Mouse (Mus musculus) embryonic facial prominence, embryonic 11.5 days (tissue): ENCODE measurements around the gene Chac1. TPM values are rescaled to one million over a fixed set of nuclear protein-coding genes. Genes with fewer than 3 reads are reported as not detected.

Experiments
- ATAC-seq: fragments of 200-750 bp; cut with Nextera tagmentation; replicated peaks from 2 replicates; pipeline ENCODE4 v1.8.0; 2017; ENCODE audit warnings: low read depth; ENCODE audit not compliant: insufficient number of reproducible peaks, low FRiP score, low TSS enrichment
- DNase-seq: peaks from one replicate; pipeline ENCODE4 v3.0.0-alpha.2; 2015; ENCODE audit warnings: low spot score
- H3K27ac ChIP-seq: fragments of 300-500 bp; sonication (generic); replicated peaks from 2 replicates; pipeline ENCODE4 v1.5.1; 2014; ENCODE audit warnings: mild to moderate bottlenecking, low read depth, low read length, control low read depth
- H3K27me3 ChIP-seq: fragments of 300-500 bp; sonication (generic); 2 replicates; pipeline ENCODE4 v1.6.1; 2014; ENCODE audit warnings: mild to moderate bottlenecking, low read length, moderate library complexity, mixed read lengths; ENCODE audit not compliant: control insufficient read depth, insufficient read depth
- H3K36me3 ChIP-seq: fragments of 300-500 bp; sonication (generic); replicated peaks from 2 replicates; pipeline ENCODE4 v1.6.1; 2014; ENCODE audit warnings: low read depth, mild to moderate bottlenecking, low read length, moderate library complexity, mixed read lengths; ENCODE audit not compliant: control insufficient read depth, insufficient read depth
- H3K4me1 ChIP-seq: fragments of 300-500 bp; sonication (generic); 2 replicates; pipeline ENCODE4 v1.6.1; 2014; ENCODE audit warnings: low read length, mixed read lengths; ENCODE audit not compliant: control insufficient read depth, insufficient read depth
- H3K4me2 ChIP-seq: fragments of 300-500 bp; sonication (generic); 2 replicates; pipeline ENCODE4 v1.6.1; 2014; ENCODE audit warnings: low read depth, mild to moderate bottlenecking, control low read depth, low read length, moderate library complexity
- H3K4me3 ChIP-seq: fragments of 300-500 bp; sonication (generic); 2 replicates; pipeline ENCODE4 v1.5.1; 2014; ENCODE audit warnings: low read depth, low read length, control low read depth
- H3K9ac ChIP-seq: fragments of 300-500 bp; sonication (generic); replicated peaks from 2 replicates; pipeline ENCODE4 v1.6.1; 2014; ENCODE audit warnings: mild to moderate bottlenecking, control low read depth, low read length
- H3K9me3 ChIP-seq: fragments of 300-500 bp; sonication (generic); replicated peaks from 2 replicates; pipeline ENCODE4 v1.6.1; 2016; ENCODE audit warnings: mild to moderate bottlenecking, low read length, inconsistent platforms, mixed read lengths; ENCODE audit not compliant: control insufficient read depth
- WGBS: fragments of 180-500 bp; shearing (Covaris S2); extraction: QIAGEN DNeasy Blood & Tissue Kit; methylation state at CpG from one replicate; pipeline ENCODE4 v1.1.7; 2014; 5-methylcytosine and 5-hydroxymethylcytosine counted together
- polyA plus RNA-seq: library from polyadenylated mRNA; unstranded; fragments of >200 nt; fragmentation: Nextera tagmentation; extraction: Ambion mirVana; gene quantifications from 2 replicates; pipeline ENCODE4 v1.2.1, GENCODE M21; 2014

Gene Chac1
- polyA plus RNA-seq, 1 experiment from 2014 or later: 0.34 TPM

DNA sequence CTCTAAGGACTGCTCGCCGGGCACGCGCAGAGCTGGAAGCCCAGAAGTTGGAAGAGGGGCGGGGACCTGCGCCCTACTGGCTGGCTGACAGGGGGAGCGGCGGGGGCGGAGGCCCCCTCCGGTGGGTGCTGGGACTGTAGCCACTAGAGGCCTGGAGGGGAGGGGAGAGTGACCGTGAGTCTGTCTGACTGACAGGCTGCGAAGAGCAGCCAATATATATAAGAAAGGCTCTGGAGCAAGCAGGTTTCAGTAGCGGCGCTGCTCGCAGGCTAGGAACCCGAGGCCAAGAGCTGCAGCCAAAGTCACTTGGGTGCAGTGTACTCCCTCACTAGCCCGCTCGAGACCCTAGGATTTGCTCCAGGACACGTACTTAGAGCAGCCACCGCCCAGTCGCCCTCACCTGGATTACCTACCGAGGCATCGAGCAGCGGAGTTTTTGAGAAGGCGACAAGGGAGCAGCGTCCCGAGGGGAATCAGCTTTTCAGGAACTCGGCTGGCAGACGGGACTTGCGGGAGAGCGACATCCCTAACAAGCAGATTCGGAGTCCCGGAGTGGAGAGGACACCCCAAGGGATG lies 25.4 kb upstream of the Chac1 start, which contains the start of gene Dll4:
Gene Dll4 (plus strand): TSS at position 217 of the 576 bp plus-strand sequence.
- Histone ChIP-seq H3K4me2 (peak within 1 kb of the TSS; percentile 69), H3K9ac (peak within 1 kb of the TSS; percentile 0; the same call in 1 of the 2 replicates), H3K9me3 (no peaks in the 10 kb centered on the region), H3K4me1 (peaks cover 13% of the 10 kb centered on the region), H3K36me3 (no peaks in the 10 kb centered on the region), H3K27ac (no peak within 1 kb of the TSS), H3K4me3 (peak within 1 kb of the TSS; percentile 26), H3K27me3 (peaks cover 88% of the 10 kb centered on the region)
- ATAC-seq (0 out of 2 replicates have a peak, but pooled peaks have one; percentile 20), DNase-seq (peak; percentile 59)
- 0% methylated on average over 33 of the region's 33 CpGs for WGBS

DNA sequence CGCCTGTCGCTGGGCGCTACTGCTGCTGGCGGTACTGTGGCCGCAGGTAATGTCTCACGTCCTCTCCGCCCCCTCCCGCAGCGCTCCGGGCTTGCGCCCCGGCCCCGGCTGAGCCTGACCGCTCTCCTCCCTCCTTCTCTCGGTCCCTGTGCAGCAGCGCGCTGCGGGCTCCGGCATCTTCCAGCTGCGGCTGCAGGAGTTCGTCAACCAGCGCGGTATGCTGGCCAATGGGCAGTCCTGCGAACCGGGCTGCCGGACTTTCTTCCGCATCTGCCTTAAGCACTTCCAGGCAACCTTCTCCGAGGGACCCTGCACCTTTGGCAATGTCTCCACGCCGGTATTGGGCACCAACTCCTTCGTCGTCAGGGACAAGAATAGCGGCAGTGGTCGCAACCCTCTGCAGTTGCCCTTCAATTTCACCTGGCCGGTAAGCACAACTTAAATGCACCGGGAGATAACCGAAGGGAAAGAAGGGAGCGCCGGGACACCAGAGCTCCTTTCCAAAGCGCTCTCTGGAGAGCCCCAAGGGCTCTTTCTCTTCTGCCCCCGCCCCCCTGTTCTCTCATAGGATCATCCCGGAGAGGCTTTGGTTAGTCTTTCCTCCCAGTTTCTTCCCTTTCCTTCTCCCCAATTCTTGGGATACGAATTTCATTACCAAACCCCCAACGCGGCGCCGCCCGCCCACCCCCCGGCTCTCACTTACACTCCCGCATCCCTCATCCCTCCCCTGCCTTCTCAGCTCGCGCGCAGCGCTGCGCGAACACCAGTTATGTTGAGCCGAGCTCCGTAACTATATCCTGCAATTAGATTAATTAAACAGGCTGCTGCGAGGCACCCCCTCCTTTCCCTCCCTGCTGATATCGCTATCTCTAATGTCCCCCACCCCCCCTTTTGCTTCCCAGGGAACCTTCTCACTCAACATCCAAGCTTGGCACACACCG lies 24.6 kb upstream of the Chac1 start:
- ATAC-seq (no peak), DNase-seq (peak; percentile 30)
- Histone ChIP-seq H3K36me3 (no peaks in the 10 kb centered on the region), H3K27ac (no peak overlapping the region), H3K9me3 (no peaks in the 10 kb centered on the region), H3K4me1 (peaks cover 13% of the 10 kb centered on the region), H3K27me3 (peaks cover 85% of the 10 kb centered on the region), H3K9ac (peak overlapping the region; percentile 0; the same call in 1 of the 2 replicates), H3K4me2 (peak overlapping the region; percentile 69), H3K4me3 (peak overlapping the region; percentile 26)
- under 1% methylated on average over 61 of the region's 61 CpGs for WGBS

DNA sequence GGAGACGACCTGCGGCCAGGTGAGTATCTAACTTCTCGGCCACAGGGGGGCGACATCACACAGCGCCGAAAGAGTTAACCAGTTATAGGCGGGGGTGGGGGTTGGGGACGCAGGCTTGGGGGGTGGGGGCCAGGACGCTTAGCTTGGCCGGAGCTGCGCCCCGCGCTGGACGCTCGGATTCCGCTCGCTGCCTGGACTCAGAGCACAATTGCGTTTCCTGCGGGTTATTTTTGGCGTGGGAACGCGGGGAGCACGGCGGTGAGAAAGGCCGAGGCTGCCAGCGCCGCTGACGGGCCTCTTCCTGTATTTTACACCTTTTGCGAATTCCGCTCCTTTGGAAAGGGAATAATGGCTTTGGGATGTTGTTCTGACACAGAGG lies 23.9 kb upstream of the Chac1 start:
- peaks cover 11% of the 10 kb centered on the region for H3K4me1 ChIP-seq
- no peaks in the 10 kb centered on the region for H3K36me3 ChIP-seq
- H3K4me3 ChIP-seq: peak overlapping the region; percentile 26
- ATAC-seq: no peak
- DNase-seq: peak; percentile 65
- under 1% methylated on average over 30 of the region's 30 CpGs for WGBS
- no peak overlapping the region for H3K27ac ChIP-seq
- H3K9ac ChIP-seq: no peak overlapping the region
- H3K4me2 ChIP-seq: peak overlapping the region; percentile 69
- H3K9me3 ChIP-seq: no peaks in the 10 kb centered on the region
- peaks cover 78% of the 10 kb centered on the region for H3K27me3 ChIP-seq

DNA sequence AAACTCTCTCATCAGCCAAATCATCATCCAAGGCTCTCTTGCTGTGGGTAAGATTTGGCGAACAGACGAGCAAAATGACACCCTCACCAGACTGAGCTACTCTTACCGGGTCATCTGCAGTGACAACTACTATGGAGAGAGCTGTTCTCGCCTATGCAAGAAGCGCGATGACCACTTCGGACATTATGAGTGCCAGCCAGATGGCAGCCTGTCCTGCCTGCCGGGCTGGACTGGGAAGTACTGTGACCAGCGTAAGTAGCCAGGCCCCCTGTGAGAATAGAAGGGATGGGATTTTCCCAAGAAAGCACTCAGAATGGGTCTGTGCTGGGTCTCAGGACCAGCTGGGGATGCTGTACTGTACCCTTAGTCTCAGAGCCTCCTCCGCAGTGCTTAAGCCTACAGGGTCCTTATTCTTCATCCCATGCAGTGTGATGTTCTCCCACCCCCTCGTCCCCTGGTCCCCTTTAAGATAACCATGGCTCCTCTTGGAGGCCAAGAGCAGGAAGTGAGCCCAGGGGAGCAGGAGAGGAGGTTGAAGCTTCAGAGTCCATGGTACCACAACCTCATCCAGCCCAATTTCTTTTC lies 23.0 kb upstream of the Chac1 start:
- H3K4me3 ChIP-seq: 0 out of 2 replicates have a peak overlapping the region, but pooled peaks have one; percentile 7
- H3K9ac ChIP-seq: no peak overlapping the region
- WGBS: 14% methylated on average over 11 of the region's 11 CpGs
- H3K9me3 ChIP-seq: no peaks in the 10 kb centered on the region
- DNase-seq (no peak), ATAC-seq (no peak)
- H3K27ac ChIP-seq: no peak overlapping the region
- H3K4me1 ChIP-seq: peaks cover 8% of the 10 kb centered on the region
- no peaks in the 10 kb centered on the region for H3K36me3 ChIP-seq
- H3K4me2 ChIP-seq: no peak overlapping the region
- peaks cover 69% of the 10 kb centered on the region for H3K27me3 ChIP-seq

DNA sequence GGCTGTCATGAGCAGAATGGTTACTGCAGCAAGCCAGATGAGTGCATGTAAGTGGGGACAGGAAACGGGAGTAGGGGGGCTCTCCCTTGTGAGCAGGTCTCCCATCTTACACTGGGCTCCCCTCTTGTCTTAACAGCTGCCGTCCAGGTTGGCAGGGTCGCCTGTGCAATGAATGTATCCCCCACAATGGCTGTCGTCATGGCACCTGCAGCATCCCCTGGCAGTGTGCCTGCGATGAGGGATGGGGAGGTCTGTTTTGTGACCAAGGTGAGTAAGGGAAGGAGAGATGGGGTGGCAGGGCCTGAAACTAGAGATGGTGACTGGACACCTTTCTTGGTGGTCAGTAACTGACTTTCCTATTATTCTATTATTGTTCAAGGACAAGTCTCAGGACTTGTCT lies 22.5 kb upstream of the Chac1 start:
- Histone ChIP-seq H3K9ac (no peak overlapping the region), H3K27me3 (peaks cover 65% of the 10 kb centered on the region), H3K36me3 (no peaks in the 10 kb centered on the region), H3K4me1 (peaks cover 8% of the 10 kb centered on the region), H3K9me3 (no peaks in the 10 kb centered on the region), H3K27ac (no peak overlapping the region), H3K4me2 (no peak overlapping the region), H3K4me3 (no peak overlapping the region)
- no peak for ATAC-seq
- DNase-seq: no peak
- 36% methylated on average over 5 of the region's 5 CpGs for WGBS

DNA sequence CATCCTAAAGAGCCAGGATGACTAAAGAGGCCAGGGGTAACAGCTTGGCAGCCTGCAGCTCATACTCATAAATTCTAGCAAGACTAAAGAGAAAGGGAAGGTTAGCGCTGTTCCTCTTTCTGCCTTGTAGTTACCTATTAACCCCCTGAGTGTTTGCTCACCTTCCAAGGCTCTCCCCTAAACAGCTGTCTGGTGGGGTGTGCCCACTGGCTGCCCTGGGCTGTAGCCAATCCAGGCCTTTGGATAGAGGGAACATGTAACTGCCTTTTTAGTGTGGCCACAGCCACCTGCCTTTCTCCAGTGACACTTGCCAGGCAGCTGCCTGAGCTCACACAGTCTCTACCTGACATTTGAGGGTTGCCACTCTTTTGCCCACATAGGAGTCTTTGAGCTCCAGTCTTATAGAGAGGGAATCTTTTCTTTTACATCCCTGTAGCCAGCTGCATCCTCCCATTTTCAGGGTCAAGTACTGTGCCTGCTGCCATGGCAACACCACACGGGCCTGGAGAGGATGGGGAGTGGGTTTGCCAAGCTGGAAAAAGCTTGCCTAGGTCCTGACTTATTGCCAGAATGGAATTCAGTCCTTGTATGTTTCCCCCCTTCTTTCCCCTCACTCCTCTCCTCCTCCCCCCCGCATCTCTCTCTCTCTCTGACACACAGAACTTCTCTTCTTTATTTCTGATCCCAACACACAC lies 21.8 kb upstream of the Chac1 start:
- Histone ChIP-seq H3K27ac (no peak overlapping the region), H3K27me3 (peaks cover 57% of the 10 kb centered on the region), H3K9ac (no peak overlapping the region), H3K9me3 (no peaks in the 10 kb centered on the region), H3K4me2 (no peak overlapping the region; the same call in 1 of the 2 replicates), H3K4me3 (no peak overlapping the region), H3K4me1 (peaks cover 6% of the 10 kb centered on the region), H3K36me3 (no peaks in the 10 kb centered on the region)
- 62% methylated on average over 3 of the region's 3 CpGs for WGBS
- DNase-seq (no peak), ATAC-seq (no peak)

DNA sequence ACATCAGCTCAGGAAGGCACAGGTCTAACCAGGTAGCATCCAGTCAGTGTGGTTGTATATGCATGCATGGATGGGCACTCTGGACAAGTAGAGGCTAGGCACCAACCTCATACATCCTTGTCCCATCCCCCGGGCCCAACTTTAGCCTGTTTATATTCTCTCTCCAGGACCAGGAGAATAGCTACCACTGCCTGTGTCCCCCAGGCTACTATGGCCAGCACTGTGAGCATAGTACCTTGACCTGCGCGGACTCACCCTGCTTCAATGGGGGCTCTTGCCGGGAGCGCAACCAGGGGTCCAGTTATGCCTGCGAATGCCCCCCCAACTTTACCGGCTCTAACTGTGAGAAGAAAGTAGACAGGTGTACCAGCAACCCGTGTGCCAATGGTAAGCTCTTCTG lies 20.2 kb upstream of the Chac1 start:
- H3K36me3 ChIP-seq: no peaks in the 10 kb centered on the region
- no peak for ATAC-seq

More for the DNA sequence above, 20.2 kb upstream of the Chac1 start:
- DNase-seq: no peak
- Histone ChIP-seq H3K4me1 (peaks cover 1% of the 10 kb centered on the region), H3K9ac (no peak overlapping the region), H3K27ac (no peak overlapping the region), H3K4me2 (no peak overlapping the region), H3K27me3 (peaks cover 43% of the 10 kb centered on the region), H3K9me3 (no peaks in the 10 kb centered on the region), H3K4me3 (no peak overlapping the region)
- 92% methylated on average over 8 of the region's 8 CpGs for WGBS
